Mouse (Mus musculus) lung, adult 10 weeks (tissue): ENCODE results near the gene Apod. TPM values are rescaled to one million over a fixed set of nuclear protein-coding genes. Genes with fewer than 3 reads are reported as not detected.

ENCODE experiments used
- polyA plus RNA-seq: library from polyadenylated mRNA; stranded (reverse); fragments of 350-450 nt; fragmentation: Illumina TruSeq; extraction: RNeasy Lipid Tissue Mini Kit (QIAGEN cat#74804); gene quantifications from one replicate; pipeline ENCODE4 v1.2.3, GENCODE M21; 2014; ENCODE audit warnings: low read depth, low replicate concordance; ENCODE audit not compliant: insufficient read depth

The Apod gene
- polyA plus RNA-seq = 10.8 TPM

GRCm38 (mm10) chr16:31314497-31315233 is at the start of gene Apod:
Apod (minus strand) TSS chr16:31314808.

GRCm38 (mm10) chr16:31274674-31275460 is 39.7 kb downstream of the Apod start, which contains the start of gene Ppp1r2:
Ppp1r2 (minus strand) TSS chr16:31275277.

Other genes with a start within 250 kb of the Apod start
- gene Xxylt1, start 233.4 kb downstream of the Apod start, polyA plus RNA-seq = 7.8 TPM
- 16.8 TPM for gene Acap2, start 113.6 kb downstream of the Apod start, polyA plus RNA-seq
- gene Ppp1r2, start 39.5 kb downstream of the Apod start, polyA plus RNA-seq = 109 TPM
- 4.3 TPM for gene Bdh1, start 107.5 kb upstream of the Apod start, polyA plus RNA-seq